Mouse (Mus musculus): ENCODE measurements at regions not wholly inside any gene's neighbourhood (a gene's known extent, or its start where the extent isn't known, plus 50 kb on each side); places are given as distances from the start of the nearest gene placed in this dataset.

- Histone ChIP-seq H3K4me2 (no peak overlapping the region), H3K4me3 (ENCODE audit: low read depth, low read length) (no peak overlapping the region), H3K27ac (ENCODE audit: low read depth, low read length) (no peak overlapping the region), H3K9ac (ENCODE audit: low read depth, low read length) (no peak overlapping the region), H3K9me3 (replicated peaks; ENCODE audit: control insufficient read depth, low read length) (no peaks in the 10 kb centered on the region), H3K36me3 (ENCODE audit: control insufficient read depth, insufficient read depth, low read length) (no peaks in the 10 kb centered on the region), H3K4me1 (ENCODE audit: control insufficient read depth, insufficient read depth, low read length) (0 out of 2 replicates have a peak, but pooled peaks cover 11% of the 10 kb centered on the region), H3K27me3 (ENCODE audit: control insufficient read depth, insufficient read depth, low read length) (no peaks in the 10 kb centered on the region)
- ATAC-seq (replicated peaks; ENCODE audit: insufficient number of reproducible peaks, low FRiP score, low TSS enrichment), result no peak
- WGBS (ENCODE audit: insufficient replicate concordance), result 77% methylated on average over 6 of the region's 6 CpGs
Measured at GRCm38 (mm10) chr8:35240884-35241283, 524.7 kb upstream of the Gm19410 start.

DNA sequence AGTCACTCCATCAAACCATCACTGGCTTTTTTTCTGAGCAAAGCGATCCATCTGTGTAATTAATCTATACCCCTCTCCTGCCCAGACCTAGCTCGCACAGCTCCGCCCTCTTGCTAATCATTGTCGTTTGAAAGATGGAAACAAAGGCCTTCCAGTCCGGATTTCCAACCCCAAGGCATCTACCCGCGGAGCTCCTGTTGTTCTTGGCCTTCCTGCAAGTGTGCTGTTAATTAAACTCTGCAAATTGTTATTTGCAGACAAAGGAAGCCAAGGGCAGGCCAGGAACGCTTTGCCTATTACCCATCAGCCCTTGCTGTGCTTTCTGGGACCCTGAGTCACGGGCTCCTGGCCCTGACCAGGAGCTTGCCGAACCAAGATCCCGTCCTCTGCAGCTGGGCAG is 522.0 kb upstream of the Gm19410 start:
- Histone ChIP-seq H3K4me1 (ENCODE audit: control insufficient read depth, insufficient read depth, low read length) (0 out of 2 replicates have a peak, but pooled peaks cover 2% of the 10 kb centered on the region), H3K9ac (ENCODE audit: low read depth, low read length) (no peak overlapping the region), H3K27me3 (ENCODE audit: control insufficient read depth, insufficient read depth, low read length) (no peaks in the 10 kb centered on the region), H3K4me2 (no peak overlapping the region), H3K4me3 (ENCODE audit: low read depth, low read length) (no peak overlapping the region), H3K9me3 (replicated peaks; ENCODE audit: control insufficient read depth, low read length) (no peaks in the 10 kb centered on the region), H3K27ac (ENCODE audit: low read depth, low read length) (no peak overlapping the region), H3K36me3 (ENCODE audit: control insufficient read depth, insufficient read depth, low read length) (no peaks in the 10 kb centered on the region)
- no peak for ATAC-seq (replicated peaks; ENCODE audit: insufficient number of reproducible peaks, low FRiP score, low TSS enrichment)
- WGBS (ENCODE audit: insufficient replicate concordance), result 50% methylated on average over 11 of the region's 11 CpGs

DNA sequence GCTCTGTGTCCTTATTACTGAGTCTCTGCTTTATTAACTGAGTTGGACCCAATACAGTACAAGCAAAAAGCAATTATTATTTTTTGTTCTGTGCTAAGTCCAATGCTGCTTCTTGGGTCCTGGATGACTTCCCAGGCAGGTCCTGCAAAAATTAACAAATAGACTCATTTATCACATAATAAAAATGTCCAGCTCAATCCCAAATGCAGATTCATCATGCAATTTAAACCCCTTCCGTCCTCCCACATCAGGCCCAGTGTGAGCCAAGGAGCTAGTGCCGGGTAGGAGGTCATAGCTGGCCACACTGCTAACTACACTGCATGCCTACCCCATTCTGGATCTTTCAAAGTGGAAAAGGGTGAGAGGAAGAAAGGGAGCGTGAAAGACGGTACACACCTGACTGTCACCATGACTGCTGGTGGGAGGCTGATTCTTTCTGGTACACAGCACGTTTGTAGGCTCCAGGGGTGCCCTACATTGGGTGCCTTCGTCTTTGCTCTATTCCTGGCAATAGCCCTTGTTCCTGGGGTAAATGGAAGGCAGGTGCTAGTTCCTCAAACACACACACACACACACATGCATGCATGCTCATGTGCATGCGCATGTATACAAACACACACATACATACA is 515.7 kb upstream of the Gm19410 start:
- H3K27me3 ChIP-seq (ENCODE audit: control insufficient read depth, insufficient read depth, low read length), result no peaks in the 10 kb centered on the region
- no peak for ATAC-seq (replicated peaks; ENCODE audit: insufficient number of reproducible peaks, low FRiP score, low TSS enrichment)
- H3K9me3 ChIP-seq (replicated peaks; ENCODE audit: control insufficient read depth, low read length), result no peaks in the 10 kb centered on the region; the same call in 1 of the 2 replicates
- H3K4me3 ChIP-seq (ENCODE audit: low read depth, low read length), result no peak overlapping the region
- no peak overlapping the region for H3K9ac ChIP-seq (ENCODE audit: low read depth, low read length)
- 81% methylated on average over 7 of the region's 7 CpGs for WGBS (ENCODE audit: insufficient replicate concordance)
- no peaks in the 10 kb centered on the region for H3K4me1 ChIP-seq (ENCODE audit: control insufficient read depth, insufficient read depth, low read length)
- H3K36me3 ChIP-seq (ENCODE audit: control insufficient read depth, insufficient read depth, low read length), result no peaks in the 10 kb centered on the region
- H3K4me2 ChIP-seq, result no peak overlapping the region
- H3K27ac ChIP-seq (ENCODE audit: low read depth, low read length), result no peak overlapping the region

DNA sequence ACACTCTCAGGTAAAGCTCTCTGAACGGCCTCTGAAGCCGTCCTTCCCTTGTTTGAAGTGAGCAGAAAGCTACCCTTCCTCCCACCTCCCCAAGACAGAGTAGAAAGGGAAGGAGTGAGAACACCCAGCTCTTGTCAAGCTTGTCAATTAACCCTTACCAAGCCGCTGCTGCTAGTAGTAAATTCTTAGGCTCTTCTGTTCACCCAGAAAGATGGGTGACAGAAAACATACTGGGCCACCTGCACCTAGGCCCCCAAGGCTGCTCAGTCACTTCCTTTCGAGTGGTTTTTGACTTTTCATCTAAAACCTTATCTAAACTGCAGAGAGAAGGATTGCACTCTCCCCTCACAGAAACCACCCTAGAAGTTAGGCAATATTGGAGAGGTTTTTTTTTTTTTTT is 514.9 kb upstream of the Gm19410 start:
- no peak overlapping the region for H3K4me2 ChIP-seq
- 58% methylated on average over 4 of the region's 4 CpGs for WGBS (ENCODE audit: insufficient replicate concordance)
- no peaks in the 10 kb centered on the region for H3K4me1 ChIP-seq (ENCODE audit: control insufficient read depth, insufficient read depth, low read length)
- no peaks in the 10 kb centered on the region for H3K27me3 ChIP-seq (ENCODE audit: control insufficient read depth, insufficient read depth, low read length)
- no peak overlapping the region for H3K4me3 ChIP-seq (ENCODE audit: low read depth, low read length)
- H3K9ac ChIP-seq (ENCODE audit: low read depth, low read length), result no peak overlapping the region
- no peaks in the 10 kb centered on the region for H3K36me3 ChIP-seq (ENCODE audit: control insufficient read depth, insufficient read depth, low read length)
- no peak overlapping the region for H3K27ac ChIP-seq (ENCODE audit: low read depth, low read length)
- no peaks in the 10 kb centered on the region; the same call in 1 of the 2 replicates for H3K9me3 ChIP-seq (replicated peaks; ENCODE audit: control insufficient read depth, low read length)
- ATAC-seq (replicated peaks; ENCODE audit: insufficient number of reproducible peaks, low FRiP score, low TSS enrichment), result no peak

DNA sequence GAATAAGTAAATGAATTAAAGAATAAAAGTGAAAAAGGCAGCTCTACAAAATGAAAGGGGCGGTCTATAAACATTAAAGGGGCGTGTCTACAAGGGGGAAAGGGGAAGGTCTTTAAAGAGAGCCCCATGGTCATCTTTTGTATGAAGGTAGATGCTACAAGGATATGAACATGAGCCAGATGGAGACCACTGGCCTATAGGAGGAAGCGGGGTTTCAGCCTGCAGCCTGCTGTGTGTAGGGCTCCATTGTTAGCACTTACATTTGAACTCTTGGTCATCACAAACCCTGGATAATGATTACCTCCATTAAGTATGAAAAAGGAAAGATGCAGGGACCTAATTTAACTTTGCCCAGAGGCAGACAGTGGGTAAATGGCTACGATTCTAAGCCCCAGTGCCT is 511.6 kb upstream of the Gm19410 start:
- Histone ChIP-seq H3K4me3 (ENCODE audit: low read depth, low read length) (no peak overlapping the region), H3K4me1 (ENCODE audit: control insufficient read depth, insufficient read depth, low read length) (no peaks in the 10 kb centered on the region), H3K27ac (ENCODE audit: low read depth, low read length) (no peak overlapping the region), H3K36me3 (ENCODE audit: control insufficient read depth, insufficient read depth, low read length) (no peaks in the 10 kb centered on the region), H3K9ac (ENCODE audit: low read depth, low read length) (no peak overlapping the region), H3K4me2 (no peak overlapping the region), H3K27me3 (ENCODE audit: control insufficient read depth, insufficient read depth, low read length) (no peaks in the 10 kb centered on the region), H3K9me3 (replicated peaks; ENCODE audit: control insufficient read depth, low read length) (no peaks in the 10 kb centered on the region; the same call in 1 of the 2 replicates)
- 74% methylated on average over 4 of the region's 4 CpGs for WGBS (ENCODE audit: insufficient replicate concordance)
- ATAC-seq (replicated peaks; ENCODE audit: insufficient number of reproducible peaks, low FRiP score, low TSS enrichment), result no peak

GRCm38 (mm10) chr8:35255327-35255726 is 510.3 kb upstream of the Gm19410 start:
- H3K27ac ChIP-seq (ENCODE audit: low read depth, low read length), result no peak overlapping the region
- WGBS (ENCODE audit: insufficient replicate concordance), result 78% methylated on average over 2 of the region's 2 CpGs
- no peaks in the 10 kb centered on the region for H3K4me1 ChIP-seq (ENCODE audit: control insufficient read depth, insufficient read depth, low read length)
- no peak overlapping the region for H3K4me3 ChIP-seq (ENCODE audit: low read depth, low read length)
- no peak overlapping the region for H3K9ac ChIP-seq (ENCODE audit: low read depth, low read length)
- no peaks in the 10 kb centered on the region for H3K27me3 ChIP-seq (ENCODE audit: control insufficient read depth, insufficient read depth, low read length)
- H3K36me3 ChIP-seq (ENCODE audit: control insufficient read depth, insufficient read depth, low read length), result no peaks in the 10 kb centered on the region
- no peaks in the 10 kb centered on the region; the same call in 1 of the 2 replicates for H3K9me3 ChIP-seq (replicated peaks; ENCODE audit: control insufficient read depth, low read length)
- ATAC-seq (replicated peaks; ENCODE audit: insufficient number of reproducible peaks, low FRiP score, low TSS enrichment), result no peak
- no peak overlapping the region for H3K4me2 ChIP-seq

GRCm38 (mm10) chr8:35256958-35257357 is 508.6 kb upstream of the Gm19410 start:
- Histone ChIP-seq H3K27me3 (ENCODE audit: control insufficient read depth, insufficient read depth, low read length) (no peaks in the 10 kb centered on the region), H3K36me3 (ENCODE audit: control insufficient read depth, insufficient read depth, low read length) (no peaks in the 10 kb centered on the region), H3K9me3 (replicated peaks; ENCODE audit: control insufficient read depth, low read length) (no peaks in the 10 kb centered on the region; the same call in 1 of the 2 replicates), H3K4me2 (no peak overlapping the region), H3K9ac (ENCODE audit: low read depth, low read length) (no peak overlapping the region), H3K4me1 (ENCODE audit: control insufficient read depth, insufficient read depth, low read length) (no peaks in the 10 kb centered on the region), H3K4me3 (ENCODE audit: low read depth, low read length) (no peak overlapping the region), H3K27ac (ENCODE audit: low read depth, low read length) (no peak overlapping the region)
- WGBS (ENCODE audit: insufficient replicate concordance), result 51% methylated on average over 4 of the region's 4 CpGs
- no peak for ATAC-seq (replicated peaks; ENCODE audit: insufficient number of reproducible peaks, low FRiP score, low TSS enrichment)

GRCm38 (mm10) chr8:35268221-35268620 is 497.4 kb upstream of the Gm19410 start:
- WGBS (ENCODE audit: insufficient replicate concordance), result 86% methylated on average over 5 of the region's 5 CpGs
- no peak for ATAC-seq (replicated peaks; ENCODE audit: insufficient number of reproducible peaks, low FRiP score, low TSS enrichment)
- Histone ChIP-seq H3K27me3 (ENCODE audit: control insufficient read depth, insufficient read depth, low read length) (no peaks in the 10 kb centered on the region), H3K4me1 (ENCODE audit: control insufficient read depth, insufficient read depth, low read length) (no peaks in the 10 kb centered on the region), H3K4me3 (ENCODE audit: low read depth, low read length) (no peak overlapping the region), H3K27ac (ENCODE audit: low read depth, low read length) (no peak overlapping the region), H3K36me3 (ENCODE audit: control insufficient read depth, insufficient read depth, low read length) (no peaks in the 10 kb centered on the region), H3K4me2 (no peak overlapping the region), H3K9me3 (replicated peaks; ENCODE audit: control insufficient read depth, low read length) (no peaks in the 10 kb centered on the region), H3K9ac (ENCODE audit: low read depth, low read length) (no peak overlapping the region)

DNA sequence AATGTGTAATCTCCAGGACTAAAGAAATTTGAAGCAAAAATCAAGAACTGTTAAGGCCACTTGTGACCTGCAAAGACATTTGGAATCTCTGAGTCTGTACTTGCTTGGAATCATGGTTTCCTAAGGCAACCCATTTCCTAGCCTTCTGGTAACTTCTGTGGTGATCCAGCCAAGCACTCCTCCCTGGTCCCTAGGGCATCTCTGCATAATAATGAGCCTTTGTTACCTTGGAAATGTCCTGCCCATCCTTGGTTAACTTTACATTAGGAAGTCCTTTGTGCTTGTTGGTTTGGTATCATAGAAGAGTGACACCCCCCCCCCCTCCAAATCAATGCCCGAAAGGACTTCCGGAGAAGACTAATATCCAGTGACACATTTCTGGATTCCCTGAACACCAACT is 496.6 kb upstream of the Gm19410 start:
- Histone ChIP-seq H3K4me2 (no peak overlapping the region), H3K36me3 (ENCODE audit: control insufficient read depth, insufficient read depth, low read length) (no peaks in the 10 kb centered on the region), H3K9ac (ENCODE audit: low read depth, low read length) (no peak overlapping the region), H3K4me1 (ENCODE audit: control insufficient read depth, insufficient read depth, low read length) (no peaks in the 10 kb centered on the region), H3K4me3 (ENCODE audit: low read depth, low read length) (no peak overlapping the region), H3K27ac (ENCODE audit: low read depth, low read length) (no peak overlapping the region), H3K9me3 (replicated peaks; ENCODE audit: control insufficient read depth, low read length) (no peaks in the 10 kb centered on the region), H3K27me3 (ENCODE audit: control insufficient read depth, insufficient read depth, low read length) (no peaks in the 10 kb centered on the region)
- no peak for ATAC-seq (replicated peaks; ENCODE audit: insufficient number of reproducible peaks, low FRiP score, low TSS enrichment)
- WGBS (ENCODE audit: insufficient replicate concordance), result 86% methylated on average over 2 of the region's 2 CpGs
